Mouse (Mus musculus): ENCODE results near the gene Ugt2a1.
"Not testable (repeated sequence)": the region's sequence is repeated elsewhere in the genome, so short reads cannot be mapped to it uniquely, and the experiment has no call there.

Ugt2a1 gene

DNA sequence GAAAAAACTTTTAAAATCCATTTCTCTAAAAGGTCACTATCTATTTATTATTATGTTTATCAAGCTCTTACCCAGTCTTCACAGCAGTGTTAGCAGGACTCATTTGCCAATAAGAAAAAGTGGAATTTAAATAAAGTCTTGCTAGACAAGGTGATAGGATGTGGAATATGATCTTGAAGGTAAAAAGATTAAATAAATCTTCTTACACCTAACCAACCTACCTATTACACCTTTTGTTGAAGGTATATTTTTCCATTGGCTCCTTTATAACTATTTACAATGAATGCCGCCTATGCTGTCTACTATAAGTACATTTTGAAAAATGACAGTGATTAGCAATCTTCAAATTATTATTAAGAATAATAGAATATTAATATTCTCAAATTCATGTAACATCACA, at the start of gene Ugt2a1:
Ugt2a1 (minus strand) TSS at position 101 of the 400 bp plus-strand sequence.
- no peak for DNase-seq (ENCODE audit: low read depth in 1 of 2, low spot score in 2 of 2)

DNA sequence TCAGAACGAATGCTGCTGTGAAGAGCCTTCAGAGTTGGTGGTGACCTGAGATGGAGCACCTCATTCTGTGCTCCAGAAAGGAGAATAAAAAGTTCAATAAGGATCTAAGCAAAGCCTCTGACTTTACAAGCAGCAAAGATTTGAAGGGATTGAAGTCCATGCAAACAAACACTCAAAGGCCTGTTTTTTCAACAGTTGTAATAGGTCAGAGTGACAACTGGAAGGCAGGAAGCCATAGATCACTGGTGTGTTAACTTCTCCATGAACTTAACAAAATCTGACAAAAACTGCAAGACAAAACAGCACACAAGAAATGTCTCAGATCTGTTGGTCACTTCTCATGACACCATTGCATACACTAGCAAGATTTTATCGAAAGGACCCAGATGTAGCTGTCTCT, 47.4 kb upstream of the Ugt2a1 start, which contains the start of gene Sult1b1:
Sult1b1 (minus strand) TSS at position 85 of the 400 bp plus-strand sequence.
- DNase-seq (ENCODE audit: low read depth in 1 of 2, low spot score in 2 of 2), result no peak

DNA sequence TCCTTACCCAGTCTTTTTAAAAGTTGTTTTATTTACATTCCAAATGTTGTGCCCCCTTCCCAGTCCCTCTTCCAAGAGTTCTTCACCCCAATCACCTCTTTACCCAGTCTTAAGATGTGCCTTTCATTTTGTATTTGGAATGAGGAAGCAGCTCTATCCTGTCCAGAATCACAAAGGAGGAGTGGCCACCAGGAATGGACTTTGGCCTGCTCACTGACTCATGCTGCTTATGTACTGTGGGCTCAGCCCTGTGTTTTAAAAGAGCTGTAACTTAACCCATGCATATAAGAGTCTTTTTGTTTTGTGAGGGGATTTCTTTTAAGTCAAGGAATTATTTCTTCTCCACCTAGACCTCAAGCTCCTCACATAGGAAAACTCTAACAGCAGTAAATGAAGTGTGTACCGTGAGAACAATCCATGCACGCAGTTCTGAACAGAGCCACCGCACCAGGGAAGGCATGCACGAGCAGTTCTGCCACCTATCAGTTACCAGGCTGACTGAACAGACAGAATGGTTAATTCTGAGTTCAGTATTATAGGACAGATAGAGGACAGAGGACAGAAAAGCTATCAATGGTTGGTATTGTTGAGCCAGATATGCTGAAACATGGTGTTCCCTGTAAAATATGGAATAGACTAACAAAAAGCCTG, 45.4 kb upstream of the Ugt2a1 start:
- DNase-seq (ENCODE audit: low read depth in 1 of 2, low spot score in 2 of 2), result no peak

DNA sequence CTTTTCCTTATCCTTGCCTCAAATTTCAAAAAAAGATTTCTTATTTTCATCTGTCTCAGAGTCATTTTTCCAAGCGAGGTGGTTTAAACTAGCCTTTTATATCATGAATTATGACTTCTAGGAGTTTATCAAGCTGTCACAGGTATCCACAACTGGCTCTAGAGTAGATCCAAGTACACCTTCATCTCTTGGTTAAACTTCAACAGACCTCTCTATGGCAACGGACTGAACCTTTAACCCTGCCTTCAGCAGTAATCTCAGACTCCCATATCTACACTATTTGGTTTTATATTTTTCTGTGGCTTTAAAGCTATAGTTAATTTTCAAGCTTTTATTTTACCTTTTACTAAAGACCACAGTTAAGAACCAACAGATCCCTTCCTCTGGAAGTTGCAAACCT, 41.6 kb upstream of the Ugt2a1 start:
- DNase-seq (ENCODE audit: low read depth in 1 of 2, low spot score in 2 of 2), result no peak

DNA sequence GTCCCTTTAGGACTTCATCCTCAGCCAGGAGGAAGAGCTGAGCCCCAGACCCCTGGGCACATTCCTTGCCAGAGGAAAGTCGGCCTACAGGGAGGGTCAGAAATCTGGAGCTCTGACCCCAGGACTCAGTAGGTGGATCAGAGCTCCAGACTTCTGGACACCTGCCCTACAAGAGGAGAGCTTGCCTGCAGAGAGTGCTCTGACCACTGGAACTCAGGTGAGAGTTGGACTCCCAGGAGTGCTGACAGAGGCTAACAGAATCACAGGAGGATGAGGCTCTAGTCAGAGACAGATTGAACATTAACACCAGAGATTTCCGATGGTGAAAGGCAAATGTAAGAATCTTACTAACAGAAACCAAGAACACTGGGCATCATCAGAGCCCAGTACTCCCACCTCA, 32.9 kb upstream of the Ugt2a1 start:
- DNase-seq (ENCODE audit: low read depth in 1 of 2, low spot score in 2 of 2), result not testable (repeated sequence)

GRCm38 (mm10) chr5:87505776-87506458, 15.2 kb upstream of the Ugt2a1 start:
- no peak for DNase-seq (ENCODE audit: low read depth in 1 of 2, low spot score in 2 of 2)

- DNase-seq (ENCODE audit: low read depth in 1 of 2, low spot score in 2 of 2), result no peak
These were observed 12.0 kb upstream of the Ugt2a1 start for GRCm38 (mm10) chr5:87502687-87503086.

DNA sequence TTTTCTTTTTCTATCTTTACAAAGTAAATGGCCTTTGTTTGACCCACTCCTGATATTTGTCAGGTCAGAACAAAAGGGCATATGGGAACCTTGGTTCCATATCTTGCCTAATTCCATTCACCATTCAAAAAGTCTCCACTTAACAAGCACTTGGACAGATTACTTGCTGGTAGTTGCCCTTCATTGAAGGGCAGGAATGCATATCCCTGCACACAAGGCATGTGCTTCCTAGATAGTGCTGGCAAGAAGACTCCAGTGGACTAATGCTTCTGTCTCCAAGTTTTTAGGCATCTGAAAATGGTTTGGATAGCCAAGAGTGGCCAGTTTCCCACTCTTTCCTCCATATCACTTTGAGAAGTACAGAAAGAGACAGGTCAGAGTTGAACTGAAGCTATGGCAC, 8.7 kb upstream of the Ugt2a1 start:
- no peak for DNase-seq (ENCODE audit: low read depth in 1 of 2, low spot score in 2 of 2)

DNA sequence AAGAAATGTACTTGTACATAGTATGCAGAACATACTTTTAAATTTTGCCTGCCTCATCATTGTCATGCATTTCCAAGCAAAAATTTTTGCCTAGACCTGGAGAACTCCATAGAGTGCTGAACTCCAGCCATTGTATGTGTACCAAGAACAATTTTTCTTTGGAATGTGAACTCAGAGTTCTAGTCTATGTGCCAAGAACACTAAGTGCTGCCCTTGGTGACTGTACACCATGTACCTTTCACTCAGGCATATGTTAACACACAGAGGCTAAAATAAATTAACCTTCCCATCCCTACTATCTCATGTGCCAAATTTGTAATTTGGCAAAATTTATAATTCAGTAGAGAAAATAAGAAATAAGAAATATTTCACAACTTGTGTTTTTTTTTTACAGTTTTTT, 8.3 kb upstream of the Ugt2a1 start:
- DNase-seq (ENCODE audit: low read depth in 1 of 2, low spot score in 2 of 2), result no peak

DNA sequence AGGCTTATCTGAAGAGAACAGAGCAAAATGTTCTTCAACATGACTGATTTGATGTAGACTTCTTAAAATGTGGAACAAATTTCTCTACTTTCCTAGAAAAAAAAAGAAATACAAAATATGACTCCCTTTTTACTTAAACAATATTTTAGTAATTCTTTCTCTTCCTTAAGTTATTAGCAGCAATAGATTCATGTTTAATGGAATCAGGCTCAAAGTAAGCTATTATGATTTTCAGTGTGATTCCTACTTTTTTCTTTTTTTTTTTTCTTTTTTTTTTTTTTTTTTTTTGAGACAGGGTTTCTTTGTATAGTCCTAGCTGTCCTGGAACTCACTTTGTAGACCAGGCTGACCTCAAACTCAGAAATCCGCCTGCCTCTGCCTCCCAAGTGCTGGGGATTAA, 4.0 kb downstream of the Ugt2a1 start, which contains the start of gene Gm43638:
Gm43638 (minus strand) TSS at position 101 of the 400 bp plus-strand sequence.
- DNase-seq (ENCODE audit: low read depth in 1 of 2, low spot score in 2 of 2), result not testable (repeated sequence)

GRCm38 (mm10) chr5:87482160-87482559, 8.5 kb downstream of the Ugt2a1 start, which contains the start of gene Ugt2a2:
Gene Ugt2a2 (minus strand): TSS chr5:87482260.
- no peak for DNase-seq (ENCODE audit: low read depth in 1 of 2, low spot score in 2 of 2)

DNA sequence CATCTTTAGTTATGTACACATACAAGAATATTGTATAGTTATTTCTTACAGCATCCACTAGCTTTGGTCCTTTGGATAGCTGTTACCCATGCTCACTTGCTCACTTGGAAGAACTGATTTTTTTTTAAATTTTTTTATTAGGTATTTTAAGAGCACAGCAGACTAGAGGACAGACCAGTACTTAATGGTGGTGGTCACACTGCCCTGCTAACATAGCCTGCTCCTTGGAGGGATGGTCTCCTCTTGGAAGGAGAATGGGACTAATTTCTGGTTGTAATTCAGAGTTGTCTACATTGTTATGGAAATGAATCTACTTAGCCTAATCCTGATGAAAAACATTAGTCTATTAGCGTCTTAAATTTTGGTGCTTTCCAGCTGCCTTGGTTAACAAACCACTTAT, 31.9 kb downstream of the Ugt2a1 start:
- no peak for DNase-seq (ENCODE audit: low read depth in 1 of 2, low spot score in 2 of 2)

DNA sequence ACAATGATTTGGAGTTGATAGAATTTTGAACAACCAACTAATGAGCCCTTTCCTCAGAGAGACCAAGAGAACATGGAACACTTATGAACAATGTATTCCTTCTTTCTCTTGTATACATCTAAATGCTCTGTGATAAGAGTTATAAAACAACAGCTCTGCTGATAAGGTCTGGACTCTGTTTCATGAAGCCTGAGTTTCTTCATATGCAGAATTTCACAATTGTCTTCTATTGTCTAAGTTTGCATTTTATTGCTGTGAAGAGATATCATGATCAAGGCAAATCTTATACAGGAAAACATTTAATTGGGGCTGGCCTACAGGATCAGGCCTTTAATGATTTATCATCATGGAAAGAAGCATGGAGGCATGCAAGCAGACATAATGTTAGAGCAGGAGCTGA, 33.0 kb downstream of the Ugt2a1 start:
- DNase-seq (ENCODE audit: low read depth in 1 of 2, low spot score in 2 of 2), result no peak

- no peak for DNase-seq (ENCODE audit: low read depth in 1 of 2, low spot score in 2 of 2)
These were observed 34.3 kb downstream of the Ugt2a1 start for GRCm38 (mm10) chr5:87456216-87456850.

DNA sequence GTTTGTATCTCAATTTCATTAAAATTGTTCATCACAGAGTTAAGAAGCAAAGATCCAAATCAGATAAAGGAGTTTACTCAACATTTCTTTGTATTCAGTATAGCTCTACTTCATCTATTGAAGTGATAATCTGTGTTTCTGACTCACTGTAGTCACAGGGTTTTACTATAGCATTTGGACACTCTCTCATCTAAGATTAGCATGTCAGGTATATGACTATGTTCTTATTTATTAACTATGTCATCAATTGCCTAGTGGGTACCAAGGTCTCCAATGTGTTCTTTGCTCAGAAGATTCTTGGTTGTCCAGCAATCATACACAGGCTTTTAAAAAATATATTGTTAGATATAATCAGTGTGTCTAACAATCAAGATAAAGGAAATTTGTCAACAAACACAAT, 35.2 kb downstream of the Ugt2a1 start:
- no peak for DNase-seq (ENCODE audit: low read depth in 1 of 2, low spot score in 2 of 2)

GRCm38 (mm10) chr5:87452514-87452913, 38.2 kb downstream of the Ugt2a1 start:
- not testable (repeated sequence) for DNase-seq (ENCODE audit: low read depth in 1 of 2, low spot score in 2 of 2)

GRCm38 (mm10) chr5:87436264-87436663, 54.4 kb downstream of the Ugt2a1 start:
- no peak for DNase-seq (ENCODE audit: low read depth in 1 of 2, low spot score in 2 of 2)

GRCm38 (mm10) chr5:87425676-87426075, 65.0 kb downstream of the Ugt2a1 start:
- DNase-seq (ENCODE audit: low read depth in 1 of 2, low spot score in 2 of 2), result no peak

DNA sequence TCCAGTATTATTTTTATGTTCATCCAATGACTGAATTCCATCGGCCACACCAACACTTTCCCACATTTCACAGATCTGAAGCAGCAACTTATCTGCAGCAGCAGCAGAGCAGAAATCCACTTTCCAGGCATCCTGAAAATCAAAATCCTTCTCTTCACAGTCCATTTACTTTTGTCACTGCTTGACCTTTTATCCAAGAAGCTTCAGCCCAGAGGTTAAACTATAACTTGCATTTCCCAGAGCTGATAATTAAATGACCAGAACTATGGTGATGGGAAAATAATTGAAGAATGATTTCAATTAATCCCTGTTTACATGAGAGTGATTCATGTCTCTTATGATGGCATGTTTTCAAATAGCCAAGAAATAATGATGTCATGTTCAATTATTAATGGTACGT, 66.6 kb downstream of the Ugt2a1 start, which contains the start of gene Ugt2b38:
Ugt2b38 (minus strand) TSS at position 163 of the 400 bp plus-strand sequence.
- DNase-seq (ENCODE audit: low read depth in 1 of 2, low spot score in 2 of 2), result not testable (repeated sequence)
